Mouse (Mus musculus): ENCODE results near the gene Cdkn1b. TPM values are rescaled to one million over a fixed set of nuclear protein-coding genes. Genes with fewer than 3 reads are reported as not detected.

The Cdkn1b gene
- polyA plus RNA-seq, 1 experiment: 10.5 TPM

DNA sequence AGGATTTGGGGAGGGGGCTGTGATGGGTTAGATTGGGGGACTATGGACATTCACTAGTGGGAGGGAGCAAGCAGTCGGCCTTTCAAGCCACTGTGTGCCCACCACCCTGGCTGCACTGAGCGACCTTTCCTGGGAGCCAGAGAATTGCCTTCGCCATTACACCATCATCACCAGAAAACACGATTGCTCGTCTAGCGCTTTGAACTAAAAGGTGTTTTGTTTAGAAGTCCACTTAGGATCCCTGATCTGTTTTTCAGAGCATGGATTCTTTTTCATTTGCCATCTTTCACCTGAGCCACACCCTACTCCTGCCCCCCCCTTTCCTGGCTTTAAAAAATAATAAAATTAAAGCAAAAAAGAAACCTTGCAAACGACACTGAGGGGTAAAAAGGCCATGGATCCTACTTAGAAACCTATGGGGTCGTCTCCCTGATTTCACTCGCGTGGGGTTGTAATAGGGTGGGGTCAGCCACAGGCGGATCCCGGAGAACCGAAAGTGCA is 7.4 kb downstream of the Cdkn1b start:
- WGBS: 1% methylated on average over 13 of the region's 13 CpGs
- no peak for DNase-seq (ENCODE audit: low read depth, low spot score)

DNA sequence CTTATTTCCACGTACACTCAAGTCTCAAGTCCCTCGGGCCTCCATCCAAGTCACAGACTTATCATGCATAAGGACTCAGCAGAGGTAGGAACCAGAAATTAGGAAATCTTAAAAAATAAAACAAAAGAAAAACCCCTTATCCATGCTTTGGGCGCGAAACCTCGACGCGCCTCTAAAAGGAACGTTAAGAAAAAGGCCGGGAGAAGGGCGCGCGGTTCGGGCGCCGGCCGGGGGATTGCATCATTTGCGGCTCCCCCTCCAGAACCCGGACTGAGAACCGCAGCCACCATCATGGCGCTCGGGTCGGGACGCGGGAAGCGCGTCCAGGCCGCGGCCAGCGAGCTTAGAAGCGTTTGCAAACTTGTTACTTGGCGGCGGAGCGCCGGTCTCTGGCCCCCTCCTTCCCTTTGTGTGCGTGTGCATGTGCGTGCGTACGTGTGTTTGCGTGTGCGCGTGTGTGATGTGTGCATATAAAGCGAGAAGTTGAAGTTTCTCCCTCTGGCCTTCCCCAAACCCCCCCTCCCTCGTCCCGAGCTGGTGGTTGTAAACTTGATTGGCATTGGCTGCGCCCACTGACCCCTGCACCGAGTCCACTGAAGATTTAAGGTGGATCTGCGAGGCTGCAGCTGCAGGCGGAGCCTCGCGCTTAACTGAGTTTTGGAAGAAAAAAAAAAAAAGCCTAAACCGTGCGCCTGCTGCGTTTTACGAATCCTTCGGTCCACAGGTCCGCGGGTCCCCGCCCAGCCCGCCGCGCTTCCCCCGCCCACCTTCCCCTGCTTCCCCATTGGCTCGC is 8.1 kb downstream of the Cdkn1b start:
- WGBS: under 1% methylated on average over 63 of the region's 63 CpGs
- DNase-seq (ENCODE audit: low read depth, low spot score): no peak

DNA sequence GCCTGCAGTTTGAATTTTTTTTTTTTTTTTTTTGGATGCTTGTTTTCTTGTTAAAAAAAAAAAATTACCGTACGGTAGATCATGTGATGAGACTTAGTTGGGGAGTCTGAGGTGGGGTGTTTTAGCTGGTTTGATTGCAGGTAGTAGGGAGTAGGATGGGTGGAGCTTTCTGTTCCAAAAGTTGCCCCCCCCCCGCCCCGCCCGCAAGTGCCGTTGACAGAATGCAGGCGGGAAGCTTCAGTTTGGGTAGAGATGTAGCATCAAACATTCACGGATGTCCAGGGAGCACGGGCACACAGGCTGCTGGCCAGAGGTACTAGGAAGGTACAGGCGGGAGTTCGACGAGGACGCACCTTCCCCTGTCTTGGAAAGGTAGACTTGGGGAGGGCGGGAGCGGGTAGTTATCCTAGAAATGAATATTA is 8.7 kb downstream of the Cdkn1b start:
- DNase-seq (ENCODE audit: low read depth, low spot score): no peak
- 1% methylated on average over 15 of the region's 15 CpGs for whole genome bisulfite sequencing

DNA sequence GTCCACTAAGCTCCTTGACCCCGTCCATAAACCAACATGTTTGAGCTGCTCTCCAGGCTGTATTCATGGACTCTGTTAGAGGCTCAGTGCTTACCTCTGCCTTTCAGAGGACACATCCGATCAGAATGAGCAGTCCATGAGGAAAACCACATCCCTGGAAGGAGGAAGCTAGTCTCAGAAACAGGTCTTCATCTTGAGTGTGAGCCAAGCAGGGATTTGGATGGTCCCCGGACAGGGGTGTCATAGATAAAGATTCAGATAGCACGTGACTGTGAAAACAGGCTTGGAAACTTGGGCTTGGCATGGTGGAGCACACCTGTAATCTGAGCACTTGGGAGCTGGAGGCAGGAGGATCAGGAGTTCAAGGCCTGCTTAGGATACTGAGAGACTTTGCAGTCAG is 9.7 kb downstream of the Cdkn1b start:
- no peak for DNase-seq (ENCODE audit: low read depth, low spot score)
- 21% methylated on average over 4 of the region's 4 CpGs for WGBS

GRCm38 (mm10) chr6:134930383-134930782 is 10.2 kb downstream of the Cdkn1b start:
- 72% methylated on average over 7 of the region's 7 CpGs for WGBS

DNA sequence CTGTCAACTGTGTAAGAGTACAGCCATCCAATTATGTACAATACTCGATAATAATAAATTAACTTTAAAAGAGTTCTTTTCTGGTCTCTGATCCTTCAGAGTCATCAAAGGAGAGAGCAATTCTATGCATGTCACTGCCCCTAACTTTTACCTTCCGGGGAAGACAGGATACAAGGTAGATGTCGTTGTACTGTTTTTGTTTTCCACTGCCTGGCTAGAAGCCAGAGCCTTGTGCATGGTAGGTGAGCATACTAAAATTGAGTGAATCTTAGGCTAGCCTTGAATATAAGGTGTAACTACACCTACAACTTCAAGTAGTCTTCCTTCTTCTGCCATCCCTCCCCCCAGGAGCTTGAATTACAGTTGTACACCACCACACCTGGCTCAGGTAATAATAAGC is 10.9 kb downstream of the Cdkn1b start:
- WGBS: 47% methylated on average over 3 of the region's 3 CpGs
- DNase-seq (ENCODE audit: low read depth, low spot score): no peak

More at GRCm38 (mm10) chr6:134930383-134930782, 10.2 kb downstream of the Cdkn1b start:
- no peak for DNase-seq (ENCODE audit: low read depth, low spot score)

GRCm38 (mm10) chr6:134932486-134933206 is 12.4 kb downstream of the Cdkn1b start:
- DNase-seq (ENCODE audit: low read depth, low spot score): no peak
- 47% methylated on average over 12 of the region's 12 CpGs for WGBS

- WGBS: 69% methylated on average over 2 of the region's 2 CpGs
- no peak for DNase-seq (ENCODE audit: low read depth, low spot score)
These were observed 13.0 kb downstream of the Cdkn1b start for GRCm38 (mm10) chr6:134933207-134933558.

DNA sequence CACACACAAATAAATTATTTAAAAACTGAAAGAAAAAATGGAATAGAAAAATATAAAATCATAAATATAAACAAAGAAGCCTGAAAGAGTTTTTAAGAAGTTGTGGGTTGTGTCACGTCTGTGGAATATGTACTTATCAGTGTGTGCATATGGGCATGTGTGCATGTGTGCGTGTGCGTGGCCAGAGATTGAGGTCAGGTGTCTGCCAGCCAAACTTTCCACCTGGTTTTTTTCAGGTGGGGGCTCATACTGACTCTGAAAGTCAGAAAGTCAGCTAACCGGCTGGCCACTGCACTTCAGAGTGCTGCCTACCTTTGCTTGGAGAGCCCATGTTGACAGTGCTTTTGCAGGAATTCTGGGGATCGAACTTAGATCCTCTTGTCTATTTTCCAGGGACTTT is 14.1 kb downstream of the Cdkn1b start:
- WGBS: 90% methylated on average over 5 of the region's 5 CpGs
- DNase-seq (ENCODE audit: low read depth, low spot score): no peak

- WGBS: 82% methylated on average over 4 of the region's 4 CpGs
- DNase-seq (ENCODE audit: low read depth, low spot score): no peak
These were observed 19.6 kb downstream of the Cdkn1b start for GRCm38 (mm10) chr6:134939781-134940180.

- DNase-seq (ENCODE audit: low read depth, low spot score): no peak
- WGBS: 47% methylated on average over 13 of the region's 13 CpGs
These were observed 23.7 kb downstream of the Cdkn1b start for GRCm38 (mm10) chr6:134943759-134944407.

GRCm38 (mm10) chr6:134946054-134946453 is 25.9 kb downstream of the Cdkn1b start:
- 60% methylated on average over 6 of the region's 6 CpGs for WGBS
- no peak for DNase-seq (ENCODE audit: low read depth, low spot score)

DNA sequence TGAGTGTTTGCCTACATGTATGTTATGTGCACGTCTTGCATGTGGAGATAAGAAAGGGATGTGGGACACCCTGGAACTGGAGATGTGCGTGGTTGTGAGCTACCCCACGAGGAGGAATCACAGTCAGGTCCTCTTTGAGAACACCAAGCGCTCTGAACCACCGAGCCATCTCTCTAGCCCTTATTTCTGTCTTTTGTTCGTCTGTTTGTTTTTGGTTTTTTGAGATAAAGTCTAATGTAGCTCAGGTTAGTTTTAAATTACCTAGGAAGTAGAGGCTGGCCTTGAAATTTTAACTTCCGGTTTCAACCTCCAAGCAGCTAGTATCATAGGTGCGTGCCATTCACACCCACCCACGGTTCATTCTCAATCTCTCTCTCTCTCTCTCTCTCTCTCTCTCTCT is 26.7 kb downstream of the Cdkn1b start:
- WGBS: 49% methylated on average over 9 of the region's 9 CpGs

DNA sequence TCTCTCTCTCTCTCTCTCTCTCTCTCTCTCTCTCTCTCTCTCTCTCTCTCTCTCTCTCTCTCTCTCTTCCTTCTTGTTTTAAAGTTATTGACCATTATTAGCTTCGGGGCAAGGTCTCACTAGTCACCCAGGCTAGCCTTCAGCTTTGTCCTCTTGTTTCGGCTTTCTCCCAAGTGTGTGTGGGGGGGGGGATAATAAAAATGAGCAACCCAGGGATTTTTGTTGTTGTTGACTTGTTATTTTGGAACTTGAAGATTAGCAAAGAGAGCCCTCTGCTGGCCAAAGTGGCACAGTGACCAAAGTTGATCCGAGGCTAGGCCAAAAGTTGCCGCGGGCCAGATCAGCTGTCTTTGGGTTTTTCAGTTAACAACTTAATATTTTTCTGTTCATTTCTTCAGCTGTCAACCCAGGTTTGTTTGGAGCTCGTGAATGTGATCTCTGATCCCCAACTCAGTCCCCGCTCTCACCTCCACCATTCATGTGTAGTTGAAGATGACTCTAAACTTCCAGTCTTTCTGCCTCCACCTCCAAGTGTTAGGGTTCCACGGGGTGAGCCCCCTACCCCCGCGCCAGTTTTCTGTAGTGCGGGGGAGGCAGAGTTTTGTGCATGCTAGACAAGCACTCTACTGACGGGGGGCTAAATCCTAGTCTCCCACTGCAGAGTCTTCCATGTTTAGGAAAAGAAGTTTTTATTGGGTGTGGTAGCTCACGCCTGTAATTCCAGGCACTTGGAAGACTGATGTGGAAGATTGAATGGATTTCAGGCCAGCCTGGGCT is 27.3 kb downstream of the Cdkn1b start:
- no peak for DNase-seq (ENCODE audit: low read depth, low spot score)
- WGBS: 39% methylated on average over 13 of the region's 13 CpGs

More for the DNA sequence above, 26.7 kb downstream of the Cdkn1b start:
- no peak for DNase-seq (ENCODE audit: low read depth, low spot score)

GRCm38 (mm10) chr6:134948522-134949061 is 28.4 kb downstream of the Cdkn1b start:
- WGBS: 91% methylated on average over 11 of the region's 11 CpGs
- DNase-seq (ENCODE audit: low read depth, low spot score): no peak

- WGBS: 98% methylated on average over 3 of the region's 3 CpGs
- no peak for DNase-seq (ENCODE audit: low read depth, low spot score)
These were observed 29.0 kb downstream of the Cdkn1b start for GRCm38 (mm10) chr6:134949241-134949640.

- 94% methylated on average over 5 of the region's 5 CpGs for WGBS
These were observed 31.2 kb downstream of the Cdkn1b start for GRCm38 (mm10) chr6:134951364-134951763.

GRCm38 (mm10) chr6:134953976-134954375 is 33.8 kb downstream of the Cdkn1b start:
- 83% methylated on average over 11 of the region's 11 CpGs for WGBS
- no peak for DNase-seq (ENCODE audit: low read depth, low spot score)

More at GRCm38 (mm10) chr6:134951364-134951763, 31.2 kb downstream of the Cdkn1b start:
- no peak for DNase-seq (ENCODE audit: low read depth, low spot score)

- 84% methylated on average over 4 of the region's 4 CpGs for WGBS
- no peak for DNase-seq (ENCODE audit: low read depth, low spot score)
These were observed 36.2 kb downstream of the Cdkn1b start for GRCm38 (mm10) chr6:134956388-134956787.

Data from large intestine, adult 2 months (tissue).